Mouse (Mus musculus): ENCODE measurements around the gene Ctnna3.
A peak's percentile ranks its signal among the peaks of the same experiment; 100 is the strongest.
"Not testable (repeated sequence)": the region's sequence is repeated elsewhere in the genome, so short reads cannot be mapped to it uniquely, and the experiment has no call there.

Gene Ctnna3

DNA sequence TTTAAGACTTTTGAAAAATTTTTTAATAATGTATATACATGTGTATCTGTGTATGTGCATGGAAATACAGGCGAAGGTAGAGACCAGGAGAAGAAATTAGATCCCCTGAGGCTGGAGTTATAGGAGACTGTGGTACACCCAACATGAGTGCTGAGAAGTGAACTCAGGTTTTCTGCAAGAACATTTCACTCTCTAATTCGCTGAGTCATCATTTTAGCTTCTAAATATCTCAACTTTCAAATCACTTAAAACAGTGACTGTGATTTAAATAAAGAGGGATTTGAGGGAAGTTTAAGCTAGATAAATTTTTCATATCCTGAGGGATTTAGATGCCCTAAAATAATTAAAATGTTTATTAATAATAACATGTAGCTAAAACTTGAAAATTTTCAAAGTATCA, 1241.6 kb downstream of the Ctnna3 start:
- no peak for DNase-seq

DNA sequence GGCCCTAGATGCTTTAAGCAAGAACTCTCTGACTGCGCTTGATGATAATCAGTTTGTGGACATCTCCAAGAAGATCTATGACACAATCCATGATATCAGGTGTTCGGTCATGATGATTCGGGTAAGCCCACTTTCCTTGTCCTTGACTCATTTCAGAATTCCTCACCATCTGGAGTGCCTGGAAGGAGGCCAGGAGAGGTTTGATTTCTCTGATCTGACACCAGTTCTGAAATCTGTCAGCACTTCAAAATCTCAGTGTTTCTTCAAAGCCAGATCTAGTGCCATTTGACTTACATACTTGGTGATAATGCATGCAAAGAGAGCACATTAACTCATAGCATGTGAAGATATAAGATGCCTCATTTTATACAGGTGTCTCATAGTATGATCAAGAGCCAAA, 1245.9 kb downstream of the Ctnna3 start:
- no peak for DNase-seq

DNA sequence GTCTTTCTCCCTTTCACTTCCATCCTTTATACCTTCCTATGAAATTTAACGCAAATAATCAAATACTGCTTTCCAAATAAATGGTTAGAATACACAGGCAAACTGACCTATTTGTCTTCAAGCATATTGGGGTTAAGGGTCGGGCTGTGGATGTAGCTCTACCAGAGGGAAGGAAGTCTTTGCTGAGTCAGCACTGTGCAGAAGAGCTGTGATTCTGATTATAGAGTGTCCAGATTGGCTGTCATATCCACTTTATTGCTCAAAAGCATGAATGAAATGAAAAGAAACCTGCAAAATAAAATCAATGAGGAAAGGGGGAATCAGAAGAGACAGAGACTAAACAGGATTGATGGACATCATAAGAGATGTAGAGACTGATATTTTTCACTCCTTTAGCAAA, 1280.1 kb downstream of the Ctnna3 start:
- DNase-seq = no peak

DNA sequence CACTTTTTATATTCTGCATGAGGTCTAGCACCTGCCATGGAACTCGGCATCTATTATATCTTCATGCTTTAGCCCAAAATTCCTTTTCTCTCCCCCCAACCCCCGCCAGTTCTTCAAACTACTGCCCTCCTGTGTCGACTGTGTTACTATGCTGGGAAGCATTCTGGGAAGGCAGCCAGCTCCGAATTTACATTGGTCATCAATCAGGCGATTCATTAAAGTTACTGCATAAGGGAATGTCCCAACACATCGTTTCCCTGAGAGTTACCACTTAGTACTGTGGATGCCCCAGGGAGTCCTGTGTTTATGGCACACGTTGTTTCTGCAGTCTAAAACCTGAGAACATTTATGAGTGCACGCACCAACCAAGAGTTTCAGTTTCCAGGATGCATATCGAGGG, 1288.1 kb downstream of the Ctnna3 start:
- DNase-seq = no peak

DNA sequence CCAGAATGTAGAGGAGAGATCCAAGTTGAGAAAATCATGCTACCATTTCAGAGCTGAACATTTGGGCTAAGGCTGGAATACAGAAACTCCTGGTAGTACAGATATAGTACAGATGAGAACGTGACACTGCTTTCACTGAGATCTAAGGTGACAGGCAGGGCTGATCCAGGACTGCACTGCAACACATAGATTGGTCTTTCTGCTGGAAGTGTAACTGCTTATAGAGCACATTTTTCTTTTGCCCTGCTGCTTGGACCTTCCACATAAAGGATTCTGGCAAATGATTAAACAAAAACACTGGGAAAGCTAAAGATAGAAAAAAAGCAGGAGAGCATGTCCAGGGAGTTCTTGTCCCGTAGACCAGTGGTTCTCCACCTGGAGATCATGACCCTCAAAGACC, 1305.8 kb downstream of the Ctnna3 start:
- DNase-seq = no peak

DNA sequence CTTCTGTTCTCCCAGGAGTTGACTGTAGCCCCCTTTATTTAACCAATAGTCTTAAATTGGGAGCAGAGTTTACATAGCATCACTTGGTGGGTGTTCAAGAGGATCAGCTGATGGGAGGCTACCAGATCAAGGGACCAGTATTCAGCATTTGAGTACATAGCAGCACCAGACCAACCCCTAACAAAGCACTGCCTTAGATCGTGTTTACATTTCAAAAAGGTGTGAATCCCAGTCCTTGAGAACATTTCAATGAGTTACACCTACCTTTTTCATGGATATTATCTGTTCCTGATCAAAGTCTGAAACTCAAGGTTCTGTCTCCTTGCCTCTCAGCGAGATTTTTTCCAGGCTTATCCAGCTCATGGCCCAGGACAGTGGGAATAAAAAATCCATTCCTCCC, 1306.7 kb downstream of the Ctnna3 start:
- no peak for DNase-seq

DNA sequence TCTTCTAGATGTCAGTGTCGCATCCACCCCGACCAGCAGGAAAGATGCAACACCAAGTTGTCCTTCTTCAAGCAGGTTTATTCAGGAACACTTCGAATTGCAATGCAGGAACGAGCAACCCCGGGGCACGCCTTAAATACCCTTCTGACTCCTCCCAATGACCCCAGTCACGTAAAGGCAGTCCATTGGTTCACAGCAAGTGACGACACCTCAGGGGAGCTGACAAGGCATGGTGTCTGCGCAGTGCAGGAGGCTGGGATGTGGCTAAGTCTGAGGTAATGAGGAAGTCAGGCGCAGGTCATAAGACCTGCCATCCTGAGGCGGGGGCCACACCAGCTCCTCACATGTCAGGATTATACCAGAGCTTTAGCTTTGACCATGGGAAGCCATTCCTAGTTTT, 1311.8 kb downstream of the Ctnna3 start:
- not testable (repeated sequence) for DNase-seq

DNA sequence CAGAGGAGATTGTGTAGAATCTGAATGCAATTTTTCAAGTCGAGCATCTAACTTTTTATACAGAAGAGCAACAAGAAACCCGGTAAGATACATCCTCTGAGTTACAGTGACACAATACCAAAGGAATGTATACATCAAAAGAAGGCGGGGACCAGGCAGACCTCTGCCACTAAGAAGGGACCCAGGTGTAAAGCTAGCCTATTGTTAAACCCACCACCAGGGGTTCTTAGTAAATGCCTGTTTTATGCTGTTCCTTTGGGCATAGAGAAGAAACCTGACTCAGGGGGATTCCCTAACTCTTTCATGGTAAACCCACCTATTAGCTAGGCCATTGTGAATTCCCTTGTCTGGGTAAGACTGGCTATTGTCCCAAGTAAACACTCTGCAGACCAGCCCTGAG, 1314.2 kb downstream of the Ctnna3 start:
- DNase-seq = not testable (repeated sequence)

DNA sequence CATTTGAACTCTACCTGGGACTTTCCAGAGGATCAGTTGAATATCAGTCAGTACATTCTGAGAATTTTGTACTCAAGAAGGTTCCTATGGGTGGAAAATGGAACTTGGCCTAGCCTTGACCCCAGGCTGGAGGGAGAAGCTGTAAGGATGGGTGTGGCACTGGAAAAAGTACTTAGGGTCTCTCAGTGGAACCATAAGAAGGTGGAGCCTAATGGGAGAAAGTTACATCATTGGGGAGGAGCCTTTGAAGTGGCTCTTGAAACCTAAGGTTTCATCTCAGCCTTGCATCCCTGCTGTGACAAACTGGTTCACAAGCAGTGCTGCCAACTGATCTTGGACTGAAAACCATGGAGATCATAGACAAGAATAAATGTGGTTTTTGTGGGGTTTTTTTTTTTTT, 1318.8 kb downstream of the Ctnna3 start:
- DNase-seq = no peak

DNA sequence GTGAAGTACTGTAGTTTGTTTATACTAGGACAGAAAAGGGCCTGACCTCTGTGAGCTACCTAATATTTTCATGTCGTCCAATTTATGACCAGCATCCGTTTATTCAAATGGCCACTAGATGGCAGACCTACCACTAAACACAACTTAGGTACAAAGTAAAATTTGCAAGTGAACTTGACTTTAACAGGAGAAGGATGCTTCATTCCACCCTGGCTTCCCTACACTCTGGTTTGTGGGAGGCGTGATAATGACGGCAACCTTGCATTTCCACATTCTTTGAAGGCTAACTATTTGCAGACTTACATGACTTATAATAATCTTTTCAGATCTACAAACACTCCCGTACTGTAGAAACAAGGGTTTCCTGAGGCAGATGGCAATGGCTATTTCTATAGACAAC, 1320.9 kb downstream of the Ctnna3 start:
- DNase-seq = peak; percentile 1 to 7

DNA sequence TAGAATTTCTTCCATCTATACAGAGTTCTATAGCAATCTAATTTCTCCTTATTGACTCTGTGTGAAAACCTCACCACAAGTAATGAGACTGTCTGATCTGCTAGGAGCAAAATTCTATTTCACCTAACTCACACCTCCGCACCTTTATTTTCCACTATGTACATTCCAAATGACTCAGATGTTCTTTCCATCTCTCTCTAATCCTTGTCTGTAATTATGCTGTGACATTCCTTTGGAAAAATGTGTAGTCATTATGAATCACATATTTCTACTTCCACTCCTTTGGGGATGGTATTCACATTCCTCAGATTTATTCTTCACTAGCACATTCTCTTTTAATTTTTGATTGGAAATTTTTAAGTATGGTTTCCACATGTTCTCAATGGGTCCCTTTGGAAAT, 1406.4 kb downstream of the Ctnna3 start:
- DNase-seq = no peak

DNA sequence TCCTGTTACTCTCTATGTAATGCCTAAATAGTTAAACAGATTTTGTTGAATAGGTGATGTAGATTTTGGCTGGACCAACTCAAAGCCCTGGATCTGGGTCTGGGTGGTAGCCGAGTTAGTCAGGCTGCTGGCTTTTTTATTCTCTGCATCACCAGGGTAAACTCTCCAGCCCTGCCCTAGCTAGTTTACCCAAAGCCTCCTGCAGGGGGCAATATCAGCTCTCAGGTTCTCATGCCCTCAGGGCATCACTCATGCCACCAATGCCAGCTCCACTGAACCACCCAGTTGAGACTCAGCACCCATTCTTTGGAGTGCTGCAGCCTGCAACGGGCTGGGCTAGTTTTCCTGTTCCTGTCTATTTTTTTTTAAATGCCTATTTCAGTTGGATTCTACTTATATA, 1431.5 kb downstream of the Ctnna3 start:
- DNase-seq = peak; percentile 12 to 60

DNA sequence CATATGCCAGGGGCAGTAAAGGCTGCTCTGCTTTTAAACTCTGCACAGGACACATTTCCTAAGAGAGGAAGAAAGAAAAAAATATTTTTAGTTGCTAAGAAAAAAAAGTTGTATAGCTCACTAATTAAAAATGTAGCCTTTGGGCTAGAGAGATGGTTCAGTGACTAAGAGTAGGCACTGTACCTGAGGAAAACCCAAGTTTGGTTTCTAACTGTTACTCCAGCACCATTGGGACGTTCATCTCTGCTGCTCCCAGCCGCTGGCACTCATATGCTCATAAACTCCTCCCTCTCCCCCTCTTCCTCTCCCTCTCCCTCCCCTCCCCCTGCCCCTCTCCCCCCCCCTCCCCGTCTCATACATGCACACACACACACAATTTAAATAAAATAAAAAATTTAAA, 1441.0 kb downstream of the Ctnna3 start:
- peak in 1 of 2 experiments; percentile 4 for DNase-seq

DNA sequence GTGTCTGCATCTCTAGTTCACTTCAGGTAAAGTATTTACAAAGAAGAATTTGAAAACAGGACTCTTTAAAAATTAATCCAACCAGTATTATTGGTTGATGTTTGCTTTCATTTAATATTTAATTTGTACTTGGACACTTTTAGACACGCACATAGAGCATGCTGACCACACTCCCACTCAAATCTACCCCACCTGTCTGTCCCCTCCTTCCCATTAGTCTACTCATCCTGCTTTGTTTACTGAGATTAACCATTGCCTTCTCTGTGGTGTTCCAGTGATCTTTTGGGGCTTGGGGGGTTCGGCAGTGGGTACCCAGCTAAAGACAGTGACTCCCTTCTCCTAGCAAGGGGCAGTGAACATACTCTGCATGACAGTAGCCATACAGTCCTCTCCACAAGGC, 1446.6 kb downstream of the Ctnna3 start:
- DNase-seq = peak; percentile 11 to 15

DNA sequence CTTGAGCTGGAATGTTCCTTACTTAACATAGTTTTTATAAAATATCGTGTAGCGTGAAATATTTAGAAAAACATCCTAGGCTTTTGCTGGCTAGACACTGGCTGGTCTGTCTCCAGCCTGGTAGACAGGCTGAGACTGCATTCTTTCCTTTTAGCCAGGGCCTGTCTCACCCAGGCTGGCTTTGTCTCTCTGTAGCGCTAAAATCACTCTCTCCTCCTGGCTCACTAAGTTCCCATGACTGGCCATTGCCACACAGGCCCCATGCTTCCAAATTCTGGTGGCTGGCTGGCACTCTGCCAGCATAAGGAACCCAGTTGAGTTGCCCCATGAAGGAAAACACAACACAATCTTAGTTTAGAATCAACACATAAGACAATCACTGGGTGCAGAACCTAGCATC, 1450.0 kb downstream of the Ctnna3 start:
- no peak for DNase-seq

DNA sequence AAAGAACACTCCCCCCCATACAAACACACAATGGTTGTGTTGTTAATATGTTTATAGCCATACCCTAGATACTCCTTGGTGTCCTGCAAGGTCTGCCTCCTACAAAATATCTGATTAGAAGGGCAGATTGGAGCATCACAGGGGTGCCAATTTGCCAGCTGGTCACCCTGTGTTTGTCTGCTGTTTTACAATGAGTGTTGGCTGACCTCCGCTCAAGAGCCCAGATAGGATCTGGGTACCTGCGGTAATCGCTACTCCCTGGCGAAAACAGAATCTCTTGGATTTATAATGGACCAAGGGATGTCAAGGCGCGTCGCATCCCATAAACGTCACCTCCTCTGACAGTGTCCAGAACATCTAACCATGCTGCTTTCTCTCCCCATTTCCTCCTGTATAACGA, 1457.0 kb downstream of the Ctnna3 start:
- no peak for DNase-seq

DNA sequence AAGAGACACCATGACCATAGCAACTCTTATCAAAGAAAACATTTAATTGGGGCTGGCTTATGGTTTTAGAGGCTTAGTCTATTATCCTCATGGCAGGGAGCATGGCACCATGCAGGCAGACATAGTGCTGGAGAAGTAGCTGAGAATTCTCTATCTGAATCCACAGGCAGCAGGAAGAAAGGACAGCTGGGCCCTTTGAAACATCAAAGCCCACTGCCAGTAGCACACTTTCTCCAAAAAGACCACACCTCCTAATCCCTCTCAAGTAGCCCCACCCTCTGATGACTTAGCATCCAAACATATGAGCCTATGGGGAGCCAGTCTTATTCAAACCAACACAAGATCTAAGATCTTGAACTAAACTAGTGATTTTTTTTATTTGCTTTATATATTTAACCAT, 1462.6 kb downstream of the Ctnna3 start:
- no peak for DNase-seq

DNA sequence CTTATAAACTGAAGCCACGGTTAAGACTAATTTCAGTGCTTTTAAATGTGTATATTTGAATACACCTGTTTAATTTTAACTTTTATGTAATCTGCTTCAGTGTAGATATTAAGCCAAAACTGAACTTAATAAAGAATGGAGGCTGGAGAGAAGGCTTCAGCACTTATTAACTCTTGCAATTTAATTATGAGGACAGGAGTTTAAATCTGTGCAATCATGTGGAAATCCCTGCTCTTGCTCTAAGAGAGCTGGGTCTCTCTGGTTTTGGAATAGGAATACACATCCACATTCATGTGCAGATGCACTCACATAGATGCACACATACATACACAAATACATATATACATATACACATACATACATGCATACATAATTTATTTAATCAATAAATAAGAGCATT, 1468.8 kb downstream of the Ctnna3 start:
- peak in 1 of 2 experiments; percentile 4 for DNase-seq

DNA sequence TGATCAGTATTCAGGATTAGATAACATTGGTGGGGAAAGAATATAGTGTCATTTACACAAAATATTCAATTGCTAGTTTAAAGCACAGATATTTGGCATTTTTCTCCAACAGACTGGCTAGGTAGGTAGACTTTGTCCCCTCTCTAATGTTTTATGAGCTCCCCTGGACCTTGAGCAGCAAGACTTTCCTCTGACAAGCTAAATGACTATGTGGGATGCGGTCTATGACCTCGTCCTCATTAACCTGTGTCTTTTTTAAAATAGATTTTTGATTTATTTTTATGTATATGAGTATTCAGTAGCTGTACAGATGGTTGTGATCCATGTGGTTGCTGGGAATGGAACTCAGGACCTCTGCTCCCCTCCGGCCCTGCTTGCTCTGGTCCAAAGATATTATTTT, 1471.8 kb downstream of the Ctnna3 start:
- DNase-seq = peak; percentile 10 to 12

DNA sequence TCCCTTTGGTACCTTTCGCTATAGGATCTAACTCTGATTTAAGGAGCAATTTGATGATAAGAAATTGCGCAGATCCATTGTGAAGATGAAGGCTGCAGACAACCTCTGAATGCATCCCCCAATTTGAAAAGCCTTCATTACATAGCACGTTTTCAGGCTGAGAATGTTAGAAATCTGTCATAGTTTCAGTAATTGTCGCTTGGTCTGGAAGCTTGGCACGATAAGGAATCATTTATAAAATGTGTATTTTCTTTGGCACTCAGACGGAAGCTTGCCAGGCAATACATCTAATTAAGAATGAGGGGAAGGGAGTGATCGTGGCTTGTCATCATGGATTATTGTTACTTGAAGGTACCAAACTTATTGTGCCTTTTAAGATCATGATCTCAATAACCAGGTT, 1511.1 kb downstream of the Ctnna3 start:
- no peak for DNase-seq

DNA sequence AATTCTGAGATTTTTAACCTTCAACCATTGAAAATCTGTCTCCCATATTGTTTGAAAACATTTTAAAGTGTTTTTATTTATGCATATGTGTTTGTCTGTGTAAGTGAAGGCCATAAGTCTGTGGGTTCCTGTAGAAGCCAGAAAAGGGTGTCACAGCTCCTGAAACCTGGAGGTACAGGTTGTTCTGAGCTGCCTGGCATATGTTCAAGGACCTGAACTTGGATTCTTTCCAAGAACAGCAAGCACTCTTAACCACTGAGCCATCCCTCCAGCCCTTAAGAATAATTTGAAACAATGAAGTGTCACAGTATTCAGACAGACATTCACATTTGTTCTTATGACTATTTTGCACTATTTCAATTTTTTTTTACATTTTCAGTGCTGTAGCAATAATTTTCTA, 1528.5 kb downstream of the Ctnna3 start:
- peak in 1 of 2 experiments; percentile 9 for DNase-seq

DNA sequence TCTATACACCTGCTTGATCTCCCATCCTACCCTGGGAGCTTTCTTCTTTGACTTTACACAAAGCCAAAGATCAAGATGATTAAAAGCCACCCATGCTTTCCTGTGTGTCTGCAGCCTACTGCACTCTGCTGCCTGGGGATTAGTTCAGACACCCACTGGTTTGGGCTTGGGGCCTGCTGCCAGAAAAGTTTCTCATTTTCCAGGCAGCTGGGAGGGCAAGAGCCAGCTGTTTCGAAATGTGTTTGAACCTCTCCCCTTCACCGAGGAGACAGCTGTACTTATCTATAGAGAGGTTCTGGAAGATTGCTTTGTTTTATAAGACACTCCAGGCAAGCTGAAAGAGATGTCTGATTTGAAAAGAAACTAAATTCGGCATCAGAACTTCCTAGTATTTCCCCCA, 1563.0 kb downstream of the Ctnna3 start:
- no peak for DNase-seq

DNA sequence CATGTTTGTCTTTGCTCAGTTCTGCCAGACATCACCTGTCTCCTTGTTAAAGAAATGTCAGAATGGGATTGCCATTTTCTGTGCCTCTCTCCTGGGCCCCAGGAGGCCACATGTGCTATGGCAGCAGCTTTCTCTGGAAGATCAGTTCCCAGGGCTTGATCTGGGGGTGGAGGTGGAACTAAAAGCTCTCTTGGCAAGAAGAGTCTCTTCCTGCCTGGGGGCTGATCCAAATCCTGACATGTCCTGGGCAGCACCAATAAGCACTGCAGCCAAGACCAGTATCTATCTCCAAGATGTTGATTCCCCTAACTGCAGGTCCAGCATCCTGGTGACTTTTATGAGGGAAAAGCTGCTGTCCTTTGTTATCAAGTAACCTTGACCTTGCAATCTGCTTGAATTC, 1583.6 kb downstream of the Ctnna3 start:
- DNase-seq = no peak

DNA sequence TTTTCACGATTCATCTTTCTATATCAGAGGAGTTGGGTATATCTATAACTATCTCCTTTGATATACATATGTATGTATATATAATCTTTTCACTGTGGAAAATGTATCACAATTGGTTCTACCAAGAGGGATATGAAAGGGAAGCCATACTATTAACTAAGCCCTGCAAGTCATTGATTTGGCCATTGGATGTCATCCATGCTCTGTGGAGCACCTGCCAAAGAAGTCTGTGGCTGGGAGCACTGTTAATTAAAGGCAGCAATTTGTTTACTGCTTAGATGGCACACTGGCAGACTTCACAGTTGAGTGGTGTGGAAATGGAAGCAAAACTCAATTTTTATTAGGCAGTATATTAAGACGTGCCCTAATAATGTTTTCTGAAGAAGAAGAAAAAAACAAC, 1592.8 kb downstream of the Ctnna3 start:
- no peak for DNase-seq

DNA sequence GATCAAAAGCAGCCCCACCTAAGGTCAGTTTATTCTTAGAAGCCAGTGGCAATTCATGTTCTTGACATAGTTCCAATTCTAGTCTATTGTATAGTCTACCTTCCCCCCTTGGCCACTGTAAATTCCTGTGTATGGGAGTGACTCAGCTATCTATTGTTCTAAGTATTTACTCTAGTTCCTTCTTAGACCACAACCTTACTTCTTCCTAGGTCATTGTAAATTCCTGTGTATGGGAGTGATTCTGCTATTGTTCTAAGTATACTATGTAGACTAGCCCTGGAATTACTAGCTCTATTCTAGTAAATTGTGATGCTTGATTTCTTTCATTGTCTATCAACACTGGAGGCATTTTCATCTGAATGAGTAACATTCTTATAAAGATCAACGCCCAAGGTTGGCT, 1603.6 kb downstream of the Ctnna3 start:
- not testable (repeated sequence) for DNase-seq

Data from kidney, adult 8-10 months (tissue).